Mouse (Mus musculus): ENCODE results near the gene Rnf126.
"Not testable (repeated sequence)": the region's sequence is repeated elsewhere in the genome, so short reads cannot be mapped to it uniquely, and the experiment has no call there.

The Rnf126 gene

DNA sequence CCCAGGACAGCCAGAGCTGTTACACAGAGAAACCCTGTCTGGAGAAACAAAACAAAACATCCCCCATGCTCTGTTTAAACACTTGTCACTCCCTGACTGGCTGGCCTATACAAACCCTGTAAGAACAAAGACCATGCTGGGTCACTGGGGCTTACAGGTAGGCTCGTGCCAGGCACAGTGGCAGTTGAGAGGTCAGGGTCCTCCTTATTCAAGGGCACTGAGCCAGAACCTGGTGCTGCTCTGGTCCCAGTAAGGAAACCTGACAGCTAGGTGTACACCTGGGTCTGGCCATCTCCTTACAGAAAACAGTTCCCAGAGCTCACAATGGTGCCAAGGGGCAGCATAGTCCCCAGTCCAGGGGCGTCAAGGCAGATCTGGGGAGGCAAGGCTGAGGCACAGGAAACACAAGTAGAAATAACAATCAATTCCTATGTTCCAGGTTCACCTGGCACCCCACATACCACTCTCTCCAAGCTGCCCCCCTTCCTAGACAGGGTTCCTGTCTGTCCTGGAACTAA, 1.5 kb downstream of the Rnf126 start:
- DNase-seq, result no peak

GRCm38 (mm10) chr10:79764234-79764633, 2.5 kb downstream of the Rnf126 start:
- DNase-seq, result no peak

GRCm38 (mm10) chr10:79762875-79763274, 3.9 kb downstream of the Rnf126 start:
- no peak for DNase-seq

DNA sequence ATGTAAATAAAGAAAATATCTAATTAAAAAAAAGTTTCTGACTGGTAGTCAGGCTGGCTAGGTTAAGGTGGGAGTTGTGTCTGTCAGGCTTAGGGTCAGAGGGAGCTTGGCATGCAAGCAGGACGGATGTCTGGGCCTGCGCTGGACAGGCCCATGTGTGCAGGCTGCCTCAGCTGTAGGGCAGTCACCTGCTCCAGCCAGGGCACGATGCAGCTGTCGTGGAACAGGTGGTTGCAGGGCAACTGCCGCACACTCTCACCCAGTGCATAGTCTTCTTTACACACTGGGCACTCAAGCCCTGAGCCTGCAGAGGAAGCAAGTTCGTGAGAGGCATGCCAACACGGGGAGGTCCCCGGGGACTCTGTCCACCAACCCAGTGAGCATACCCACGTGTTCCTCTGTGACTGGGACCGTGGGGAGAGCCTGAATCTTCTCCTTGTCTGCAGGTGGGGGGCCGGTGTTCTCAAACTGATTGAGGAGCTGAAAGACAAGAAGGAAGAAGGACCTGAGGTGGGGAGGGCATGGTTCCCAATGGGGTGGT, 6.1 kb downstream of the Rnf126 start:
- DNase-seq, result no peak

GRCm38 (mm10) chr10:79759675-79760074, 7.1 kb downstream of the Rnf126 start:
- DNase-seq, result not testable (repeated sequence)

- no peak for DNase-seq
Observed at GRCm38 (mm10) chr10:79756660-79757059, 10.1 kb downstream of the Rnf126 start.

- DNase-seq, result no peak
Observed at GRCm38 (mm10) chr10:79755854-79756253, 10.9 kb downstream of the Rnf126 start.

- peak; percentile 70 for DNase-seq
Observed at GRCm38 (mm10) chr10:79754856-79755516, 11.8 kb downstream of the Rnf126 start, which contains the start of gene Fgf22. Fgf22 (plus strand) TSS chr10:79755076.

DNA sequence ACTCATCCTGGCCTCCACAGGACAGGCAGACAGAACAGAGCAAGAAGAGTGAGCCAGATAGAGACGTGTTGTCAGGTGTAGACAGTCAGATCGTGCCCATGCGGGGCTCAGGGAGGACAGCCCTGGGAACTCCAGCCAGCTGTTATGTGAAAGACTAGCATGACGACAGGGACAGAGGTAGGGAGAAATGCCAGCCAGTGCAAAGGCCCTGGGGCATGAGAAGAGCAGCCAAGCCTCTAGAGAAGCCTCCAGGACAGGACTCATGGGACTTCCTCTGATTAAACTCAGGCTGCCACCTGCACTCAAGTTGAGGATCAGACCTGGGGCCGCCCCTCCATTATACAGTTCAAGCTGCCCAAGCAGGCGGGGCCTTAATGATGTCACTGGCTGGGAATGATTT, 18.3 kb downstream of the Rnf126 start:
- DNase-seq, result no peak

DNA sequence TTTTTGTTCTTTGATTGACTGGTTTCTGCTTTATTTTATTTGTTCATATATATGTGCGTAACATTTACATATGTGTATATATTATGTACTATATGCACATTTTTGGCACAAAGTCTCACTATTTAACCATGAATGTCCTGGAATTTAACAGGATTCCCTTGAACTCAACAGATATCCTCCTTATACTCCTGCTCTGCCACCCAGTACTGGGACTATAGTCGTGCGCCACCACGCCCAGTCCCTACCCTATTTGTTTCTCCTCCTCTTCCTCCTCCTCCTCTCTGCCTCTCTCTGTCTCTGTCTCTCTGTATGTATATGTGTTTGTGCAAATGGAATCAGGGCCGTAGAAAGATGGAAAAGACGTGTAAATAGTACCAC, 20.0 kb downstream of the Rnf126 start:
- DNase-seq, result no peak

- peak; percentile 96 for DNase-seq
Observed at GRCm38 (mm10) chr10:79745898-79746773, 20.6 kb downstream of the Rnf126 start, which contains the start of gene Polrmt. Polrmt (minus strand) TSS chr10:79746581.

DNA sequence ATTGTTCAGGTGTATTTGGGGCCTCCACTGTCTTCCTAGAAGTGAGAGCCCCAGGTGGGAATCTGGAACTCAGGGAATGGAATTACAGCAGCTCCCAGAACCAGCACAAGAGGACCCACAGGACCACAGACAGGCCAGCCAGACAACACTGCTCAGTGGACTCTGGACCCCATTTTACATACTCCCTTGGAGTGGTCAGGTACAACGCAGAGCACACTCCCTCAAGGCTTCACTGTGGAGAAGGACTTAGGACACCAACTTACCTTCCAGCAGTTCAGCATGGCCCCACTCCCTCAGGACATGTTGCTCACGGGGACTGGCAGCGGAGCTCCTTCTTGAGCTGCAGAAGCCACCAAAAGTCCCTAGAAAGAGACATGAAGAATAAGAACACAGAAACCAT, 21.3 kb downstream of the Rnf126 start:
- DNase-seq, result no peak

DNA sequence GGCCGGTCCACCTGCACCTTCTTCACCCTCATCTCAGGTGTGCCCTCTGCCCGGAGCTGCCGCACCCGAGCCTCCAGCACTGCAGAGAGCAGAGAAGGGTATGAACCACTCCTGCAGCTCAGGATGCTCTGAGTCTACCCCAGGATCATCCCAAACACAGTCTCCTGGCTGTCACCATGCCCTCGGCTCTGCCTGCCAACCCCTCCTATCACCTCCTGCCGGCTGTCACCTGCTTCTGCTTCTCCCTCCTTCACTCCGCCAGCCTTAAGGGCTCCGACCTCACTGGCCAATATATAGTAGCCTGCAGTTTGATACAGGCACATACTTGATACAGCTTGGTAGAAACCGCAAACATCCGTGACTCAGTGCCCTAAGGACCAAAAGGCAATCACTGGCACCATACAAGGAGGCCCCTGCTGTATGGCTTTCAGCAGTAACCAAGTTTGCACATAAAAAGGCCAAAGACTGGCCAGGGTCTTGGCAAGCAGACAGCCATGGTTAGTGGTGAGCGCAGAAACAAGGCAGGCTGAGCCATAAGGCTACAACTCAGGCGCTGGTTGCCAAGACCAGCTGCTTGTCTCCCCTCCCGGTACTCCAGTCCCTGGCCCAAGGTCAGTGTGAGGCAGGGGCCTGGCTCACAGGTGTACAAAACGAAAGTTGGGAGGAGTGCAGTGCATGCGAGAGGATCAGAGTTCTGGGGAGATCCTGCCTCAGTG, 22.9 kb downstream of the Rnf126 start:
- DNase-seq, result no peak

DNA sequence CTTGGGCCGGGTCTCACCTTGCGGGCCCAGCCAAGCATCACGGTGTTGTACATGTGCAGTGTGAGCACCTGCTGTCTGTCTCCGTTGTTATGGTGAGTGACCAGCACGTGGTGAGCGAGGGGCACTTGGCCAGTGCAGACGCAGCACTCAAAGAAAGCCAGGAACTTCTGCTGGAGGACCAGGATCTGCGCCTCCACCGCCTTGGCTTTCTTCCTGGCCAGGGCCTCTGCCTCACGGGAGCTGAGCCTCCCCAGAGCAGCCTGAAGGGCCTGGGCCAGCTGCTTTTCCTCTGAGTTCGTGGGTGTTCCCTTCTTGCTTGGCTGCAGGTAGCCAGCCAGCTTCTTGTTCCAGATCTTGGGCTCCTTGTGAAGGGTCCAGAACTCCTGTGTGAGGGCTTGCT, 23.6 kb downstream of the Rnf126 start:
- DNase-seq, result no peak

DNA sequence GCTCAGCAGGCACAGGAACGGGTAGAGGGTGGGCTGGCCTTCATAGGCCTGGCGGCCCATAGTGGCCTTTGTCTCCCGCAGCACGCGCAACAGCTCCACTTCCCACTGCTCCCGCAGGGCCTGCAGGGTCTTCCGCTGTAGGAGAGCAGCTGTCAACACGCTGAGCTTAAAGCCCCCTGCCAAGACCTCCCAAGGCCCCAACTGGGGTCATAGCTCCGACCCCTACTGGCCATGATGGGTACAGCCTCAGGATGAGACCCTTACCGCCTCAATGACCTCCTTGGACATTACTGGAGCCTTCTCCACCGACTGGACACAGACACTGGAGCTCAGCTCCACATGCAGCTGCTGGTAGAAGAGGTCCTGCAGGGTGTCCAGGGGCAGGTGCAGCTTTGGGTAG, 25.9 kb downstream of the Rnf126 start:
- no peak for DNase-seq

DNA sequence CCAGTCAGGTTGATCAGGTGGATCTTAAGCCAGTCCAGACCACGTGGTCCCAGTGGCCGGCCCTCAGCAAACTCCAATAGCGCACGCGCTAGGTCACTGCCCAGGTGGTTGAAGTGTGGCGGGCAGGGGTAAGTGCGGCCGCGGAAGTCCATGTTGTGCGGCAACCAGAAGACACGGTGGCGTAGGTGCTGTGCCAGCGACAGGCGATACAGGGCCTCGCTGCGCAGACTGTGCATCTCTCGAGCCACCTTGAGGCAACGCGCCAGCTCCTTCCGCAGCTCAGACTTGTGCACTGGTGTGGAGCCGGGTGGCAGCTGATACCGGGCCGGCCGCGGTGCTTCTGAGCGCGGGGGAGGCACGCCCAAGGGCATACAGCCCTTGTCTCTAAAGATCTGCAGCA, 27.5 kb downstream of the Rnf126 start:
- DNase-seq, result no peak

DNA sequence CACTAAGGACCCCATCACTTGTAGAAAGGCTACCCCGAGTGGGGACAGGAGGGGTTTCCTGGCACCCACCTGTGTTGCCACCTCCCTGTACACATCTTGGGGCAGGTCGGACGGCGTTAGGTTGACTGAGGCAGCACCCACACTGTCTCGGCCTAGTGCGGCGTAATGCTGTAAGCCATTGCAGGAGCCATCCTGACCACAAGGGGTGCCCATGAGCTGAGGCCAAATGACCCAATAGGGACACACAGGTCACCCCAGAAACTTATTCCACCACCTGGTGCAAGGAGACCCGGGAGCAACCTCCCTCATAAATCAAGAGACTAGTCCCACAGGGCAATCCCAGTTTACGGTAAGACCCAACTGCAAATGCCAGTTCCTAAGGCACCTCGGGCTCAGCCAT, 28.5 kb downstream of the Rnf126 start:
- no peak for DNase-seq

- DNase-seq, result no peak
Observed at GRCm38 (mm10) chr10:79736706-79737105, 30.0 kb downstream of the Rnf126 start.

DNA sequence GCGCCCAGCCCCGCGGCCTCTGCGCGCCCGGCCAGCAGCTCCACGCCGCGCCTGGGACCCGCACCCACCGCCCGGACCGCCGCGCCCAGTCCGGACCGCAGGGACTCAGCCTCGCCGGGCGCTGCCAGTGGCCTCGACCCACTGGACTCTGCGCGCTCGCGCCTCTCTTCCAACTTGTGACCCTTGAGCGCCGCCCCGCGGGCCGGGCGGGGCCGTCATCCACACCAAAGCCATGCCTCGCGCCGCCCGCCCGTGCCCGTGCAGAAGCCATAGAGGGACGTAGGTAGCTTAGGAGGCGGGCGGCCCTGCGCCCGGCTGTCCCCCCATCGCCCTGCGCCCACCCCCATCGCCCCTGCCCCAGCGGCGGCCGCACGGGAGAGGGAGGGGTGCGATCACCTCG, 31.4 kb downstream of the Rnf126 start:
- DNase-seq, result no peak

DNA sequence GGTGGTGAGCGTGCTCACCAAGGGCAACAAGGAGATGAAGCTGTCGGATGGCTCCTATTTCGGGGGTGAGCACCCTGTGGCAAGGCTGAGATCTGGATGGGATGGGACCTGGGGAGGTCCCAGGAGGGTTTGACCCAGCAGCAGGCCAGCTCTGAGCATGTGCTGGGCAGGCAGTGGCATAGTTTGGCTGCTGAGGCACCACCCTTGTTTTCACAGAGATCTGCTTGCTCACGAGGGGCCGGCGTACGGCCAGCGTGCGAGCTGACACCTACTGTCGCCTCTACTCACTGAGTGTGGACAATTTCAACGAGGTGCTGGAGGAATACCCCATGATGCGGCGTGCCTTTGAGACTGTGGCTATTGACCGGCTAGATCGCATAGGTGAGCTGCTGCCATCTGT, 32.9 kb downstream of the Rnf126 start:
- no peak for DNase-seq

GRCm38 (mm10) chr10:79732500-79732899, 34.3 kb downstream of the Rnf126 start:
- DNase-seq, result peak; percentile 35

- DNase-seq, result no peak
Observed at GRCm38 (mm10) chr10:79729357-79729965, 37.3 kb downstream of the Rnf126 start.

Measured in lung, postnatal 14 days (tissue).